Mouse (Mus musculus) heart, adult 2 months (tissue): ENCODE measurements at regions not wholly inside any gene's neighbourhood (a gene's known extent, or its start where the extent isn't known, plus 50 kb on each side); places are given as distances from the start of the nearest gene placed in this dataset.

Experiments used
- DNase-seq, 2 experiments: peaks; one replicate each; pipeline ENCODE4 v3.0.0; 2021
- H3K27ac ChIP-seq: fragments of 200-600 bp; 2 replicates; pipeline ENCODE4 v1.8.1; 2022
- H3K27me3 ChIP-seq: fragments of 200-500 bp; 2 replicates; pipeline ENCODE4 v1.6.1; 2012; ENCODE audit warnings: mild to moderate bottlenecking, low read length, inconsistent platforms, mixed read lengths; ENCODE audit not compliant: control insufficient read depth, insufficient read depth
- H3K36me3 ChIP-seq: fragments of 200-500 bp; 2 replicates; pipeline ENCODE4 v1.6.1; 2012; ENCODE audit warnings: low read length, inconsistent platforms; ENCODE audit not compliant: control insufficient read depth, insufficient read depth
- H3K4me1 ChIP-seq: fragments of 200-500 bp; 2 replicates; pipeline ENCODE4 v1.6.1; 2011; ENCODE audit warnings: low read length; ENCODE audit not compliant: control insufficient read depth, insufficient read depth
- H3K4me3 ChIP-seq: fragments of 200-600 bp; 2 replicates; pipeline ENCODE4 v1.8.1; 2022
- H3K79me2 ChIP-seq: fragments of 200-500 bp; replicated peaks from 2 replicates; pipeline ENCODE4 v1.6.1; 2012; ENCODE audit warnings: mild to moderate bottlenecking, inconsistent platforms, low read length, moderate library complexity, mixed read lengths; ENCODE audit not compliant: control insufficient read depth, insufficient read depth
- H3K9ac ChIP-seq: fragments of 200-500 bp; 2 replicates; pipeline ENCODE4 v1.6.1; 2012; ENCODE audit warnings: low read depth, mild to moderate bottlenecking, control low read depth, inconsistent platforms, low read length, mixed read lengths
- CTCF ChIP-seq: fragments of 200-600 bp; IDR thresholded peaks from 2 replicates; pipeline ENCODE4 v1.8.1; 2022; ENCODE audit warnings: antibody characterized with exemption, mild to moderate bottlenecking, moderate library complexity
- EP300 ChIP-seq: fragments of 200-500 bp; IDR thresholded peaks from 2 replicates; pipeline ENCODE4 v1.6.1; 2011; ENCODE audit warnings: low read depth, low read length, control low read depth; ENCODE audit not compliant: insufficient read depth
- POLR2A ChIP-seq: fragments of 200-500 bp; IDR thresholded peaks from 2 replicates; pipeline ENCODE4 v1.6.1; 2011; ENCODE audit warnings: mild to moderate bottlenecking, low read depth, low read length, control low read depth; ENCODE audit not compliant: insufficient read depth
- WGBS: fragments of 180-500 bp; shearing (Covaris S2); methylation state at CpG from one replicate; pipeline ENCODE4 v1.1.7; 2018; 5-methylcytosine and 5-hydroxymethylcytosine counted together
- intact Hi-C: fragments of 180-260 bp; cut with DNase I; formaldehyde crosslinking; loops from one replicate; pipeline ENCODE4 v1.15.1; 2025

GRCm38 (mm10) chr10:91342083-91342482 is 161.0 kb upstream of the Tmpo start:
- DNase-seq = no peak
- Histone ChIP-seq H3K27ac (no peak overlapping the region), H3K36me3 (no peaks in the 10 kb centered on the region), H3K4me1 (no peaks in the 10 kb centered on the region; the same call in 1 of the 2 replicates), H3K4me3 (no peak overlapping the region), H3K9ac (no peak overlapping the region), H3K79me2 (no peaks in the 10 kb centered on the region), H3K27me3 (no peaks in the 10 kb centered on the region)
- 41% methylated on average over 8 of the region's 8 CpGs for WGBS
- TF ChIP-seq CTCF (no peak), EP300 (no peak), POLR2A (no peak)
- intact Hi-C loops = no loop called here

DNA sequence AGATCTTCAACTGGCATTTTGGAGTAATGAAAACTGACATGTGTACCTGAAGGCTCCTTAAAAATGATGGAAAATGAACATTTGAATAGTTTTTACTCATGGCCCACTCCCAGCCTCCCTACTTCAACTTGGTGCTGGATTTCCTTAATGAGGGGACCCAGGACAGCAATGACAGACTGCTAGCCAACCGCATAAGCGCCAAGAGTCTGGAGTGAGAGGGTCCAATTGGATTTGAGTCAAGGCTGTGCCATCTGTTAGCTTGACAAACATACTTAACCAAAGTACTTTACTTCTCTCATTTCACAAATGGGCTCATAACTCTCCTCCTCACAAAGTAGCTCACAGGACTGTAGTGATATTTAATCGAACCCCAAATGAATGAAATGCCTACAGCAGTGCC is 158.2 kb upstream of the Tmpo start:
- intact Hi-C loops = no loop called here
- TF ChIP-seq EP300 (no peak), POLR2A (no peak), CTCF (no peak)
- no peak overlapping the region for H3K27ac ChIP-seq
- H3K4me1 ChIP-seq = no peaks in the 10 kb centered on the region; the same call in 1 of the 2 replicates
- H3K9ac ChIP-seq = no peak overlapping the region
- 87% methylated on average over 3 of the region's 3 CpGs for WGBS
- no peaks in the 10 kb centered on the region for H3K36me3 ChIP-seq
- no peak overlapping the region for H3K4me3 ChIP-seq
- no peaks in the 10 kb centered on the region for H3K79me2 ChIP-seq
- no peaks in the 10 kb centered on the region for H3K27me3 ChIP-seq
- no peak for DNase-seq

DNA sequence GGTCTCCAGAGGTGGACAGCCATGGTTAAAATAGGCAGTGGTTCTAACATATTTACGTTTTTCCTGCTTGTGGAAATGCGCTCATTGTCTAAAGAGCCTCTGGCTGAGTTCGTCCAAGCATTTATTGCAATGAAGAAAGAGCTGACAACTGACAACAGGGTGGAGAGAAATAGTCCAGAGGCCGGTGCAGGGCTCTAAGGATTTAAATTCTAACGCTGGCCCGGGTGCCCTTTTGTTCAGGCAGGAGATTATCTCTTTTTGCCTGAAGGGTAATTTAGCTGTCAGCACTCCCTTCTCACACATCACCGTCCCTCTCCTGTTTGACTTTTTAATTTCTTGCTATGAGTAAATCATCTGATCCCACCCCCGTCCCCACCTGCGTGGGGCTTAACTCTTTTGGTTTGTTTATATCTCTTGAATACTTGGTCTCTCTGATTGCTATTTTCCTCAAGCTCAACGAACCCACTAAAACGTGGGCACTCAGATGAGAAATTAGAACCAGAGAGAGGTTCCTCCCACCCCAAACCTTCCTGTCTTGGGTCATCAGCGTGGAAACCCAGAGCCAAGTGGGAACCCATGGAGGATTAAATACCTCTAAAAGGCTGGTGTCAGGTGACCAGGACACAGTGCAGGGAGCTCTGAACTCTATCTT is 145.7 kb upstream of the Tmpo start:
- Histone ChIP-seq H3K9ac (no peak overlapping the region), H3K36me3 (no peaks in the 10 kb centered on the region), H3K4me3 (no peak overlapping the region), H3K27ac (no peak overlapping the region), H3K4me1 (no peaks in the 10 kb centered on the region), H3K27me3 (no peaks in the 10 kb centered on the region), H3K79me2 (no peaks in the 10 kb centered on the region)
- intact Hi-C loops = no loop called here
- DNase-seq = no peak
- 37% methylated on average over 12 of the region's 12 CpGs for WGBS
- TF ChIP-seq POLR2A = no peak
- no peak for TF ChIP-seq CTCF
- no peak for TF ChIP-seq EP300

DNA sequence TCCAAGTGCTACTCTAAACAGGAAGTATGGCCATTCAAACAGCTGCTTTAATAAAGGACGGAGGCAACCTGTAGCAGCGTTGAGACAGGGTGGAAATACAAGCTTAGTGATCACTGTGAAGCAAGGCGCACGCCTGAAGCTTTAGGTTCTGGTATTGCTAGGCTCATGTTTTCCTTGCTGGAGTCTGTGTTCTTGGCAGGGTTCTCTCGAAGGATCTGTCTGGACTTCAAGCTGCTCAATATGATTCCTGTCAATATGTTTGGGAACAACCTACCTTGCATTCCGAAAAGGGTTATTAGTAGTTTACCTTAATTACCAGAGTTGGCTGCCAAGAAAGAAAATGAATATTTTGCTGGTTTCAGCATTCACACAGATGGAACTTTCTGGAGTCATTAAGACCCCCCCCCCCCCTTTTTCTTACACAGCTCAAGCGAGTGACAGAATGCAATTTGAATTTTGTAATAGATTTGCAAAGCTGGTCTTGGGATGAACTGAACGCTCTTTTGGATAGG is 145.1 kb upstream of the Tmpo start:
- 82% methylated on average over 8 of the region's 8 CpGs for WGBS
- intact Hi-C loops = no loop called here
- no peak overlapping the region for H3K4me3 ChIP-seq
- no peak overlapping the region for H3K9ac ChIP-seq
- no peak overlapping the region for H3K27ac ChIP-seq
- H3K27me3 ChIP-seq = no peaks in the 10 kb centered on the region
- H3K79me2 ChIP-seq = no peaks in the 10 kb centered on the region
- TF ChIP-seq EP300 (no peak), CTCF (no peak), POLR2A (no peak)
- no peaks in the 10 kb centered on the region for H3K4me1 ChIP-seq
- DNase-seq = no peak
- H3K36me3 ChIP-seq = no peaks in the 10 kb centered on the region

GRCm38 (mm10) chr10:91321226-91321625 is 140.1 kb upstream of the Tmpo start:
- intact Hi-C loops = no loop called here
- DNase-seq = no peak
- Histone ChIP-seq H3K9ac (no peak overlapping the region), H3K4me3 (no peak overlapping the region), H3K4me1 (no peaks in the 10 kb centered on the region), H3K27ac (no peak overlapping the region), H3K79me2 (no peaks in the 10 kb centered on the region), H3K36me3 (no peaks in the 10 kb centered on the region), H3K27me3 (no peaks in the 10 kb centered on the region)
- WGBS = 83% methylated on average over 4 of the region's 4 CpGs
- TF ChIP-seq POLR2A (no peak), EP300 (no peak), CTCF (no peak)

DNA sequence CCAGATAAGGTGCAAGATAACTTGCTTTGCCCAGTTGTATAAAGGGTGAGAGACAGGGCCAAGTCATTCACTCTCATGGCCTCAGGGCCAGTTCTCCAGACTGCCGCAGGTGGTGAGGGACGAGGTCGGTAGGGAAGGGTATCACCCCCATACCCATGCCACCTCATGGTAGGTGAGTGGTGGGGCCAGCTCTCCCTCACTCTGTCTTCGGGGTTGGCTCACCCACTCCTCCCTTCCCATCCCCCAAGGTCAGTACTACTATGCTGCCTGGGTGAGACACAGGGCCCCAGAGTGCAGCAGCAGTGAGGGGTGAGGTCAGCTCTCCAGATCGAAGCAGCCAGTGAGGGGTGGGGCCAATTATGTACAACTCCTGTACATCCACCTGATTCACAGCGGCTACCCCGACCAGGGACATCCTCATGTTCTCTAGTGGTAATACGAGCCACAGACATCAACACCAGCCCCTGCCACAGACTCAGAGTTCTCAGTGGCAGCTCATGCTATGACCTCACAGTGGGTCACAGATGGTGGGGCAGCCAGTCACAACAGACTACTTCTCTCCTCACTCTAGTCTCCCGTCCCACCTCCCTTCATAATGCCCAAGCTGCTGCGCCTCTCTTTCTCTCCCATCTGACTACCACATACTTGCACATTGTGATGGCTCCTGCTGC is 138.5 kb upstream of the Tmpo start:
- TF ChIP-seq EP300 (no peak), CTCF (no peak), POLR2A (no peak)
- no peak overlapping the region for H3K4me3 ChIP-seq
- no peaks in the 10 kb centered on the region for H3K27me3 ChIP-seq
- no peak overlapping the region for H3K9ac ChIP-seq
- no peaks in the 10 kb centered on the region for H3K36me3 ChIP-seq
- H3K79me2 ChIP-seq = no peaks in the 10 kb centered on the region
- H3K27ac ChIP-seq = no peak overlapping the region
- intact Hi-C loops = loop anchor here (10.0 kb wide), 1 partner anchor 185 kb away; no protein-coding TSS in a partner anchor
- DNase-seq = no peak
- H3K4me1 ChIP-seq = no peaks in the 10 kb centered on the region
- WGBS = 85% methylated on average over 10 of the region's 10 CpGs
